In the genomic region with DNA sequence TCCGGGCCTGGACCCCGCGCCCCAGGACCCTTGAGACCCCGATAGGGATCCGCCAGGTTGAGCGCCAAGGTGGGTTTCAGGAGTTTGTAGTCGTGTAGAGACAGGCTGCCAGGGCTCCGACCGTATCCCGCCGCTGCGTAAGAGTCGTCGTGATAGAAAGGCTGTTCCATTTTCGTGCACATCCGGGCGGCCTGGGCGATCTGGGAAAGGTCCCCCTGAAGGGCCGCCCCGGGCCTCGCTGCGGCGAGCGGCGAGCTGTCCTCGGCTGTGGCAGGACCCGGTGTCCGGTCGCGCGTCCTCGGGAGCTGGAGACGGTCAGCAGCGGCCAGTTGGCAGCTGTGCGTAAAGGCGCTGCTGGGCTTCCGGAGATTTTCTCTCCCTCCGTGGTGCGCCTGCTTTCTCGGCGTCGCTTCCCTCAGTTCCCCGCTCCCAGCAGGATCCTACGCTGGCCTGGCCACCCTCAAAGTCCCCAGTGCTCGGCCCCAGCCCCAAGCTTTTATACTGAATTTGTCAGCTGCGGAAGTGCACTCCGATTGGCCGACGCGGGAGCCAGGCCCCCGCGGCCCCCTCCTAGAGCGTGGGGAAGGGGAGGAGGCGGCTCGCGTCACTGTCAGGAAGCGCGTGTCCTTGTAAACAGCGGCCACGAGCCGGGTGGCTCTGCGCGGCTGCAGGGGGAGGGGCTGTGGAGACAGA, we compare ENCODE assay signal across 8 mouse cellular contexts. TPM values are rescaled to one million over a fixed set of nuclear protein-coding genes. Genes with fewer than 3 reads are reported as not detected.
DNase-seq lines count a peak whose midpoint lies in the region; ATAC-seq lines count a peak whose summit lies in the region.

TSS of gene Junb (minus strand) at position 471 of the 693 bp plus-strand sequence.

- H3K9ac ChIP-seq in heart, embryonic 14.5 days (ENCODE audit: low read length) = peak within 1 kb of the TSS; percentile 83
- peak within 1 kb of the TSS; percentile 86 for H3K9ac ChIP-seq in liver, embryonic 12.5 days

- H3K9me3 ChIP-seq in forebrain, embryonic 10.5 days = no peaks in the 10 kb centered on the region
- no peaks in the 10 kb centered on the region for H3K9me3 ChIP-seq in heart, embryonic 14.5 days (ENCODE audit: control insufficient read depth, low read length)
- no peaks in the 10 kb centered on the region for H3K9me3 ChIP-seq in liver, embryonic 12.5 days (replicated peaks)

- WGBS in forebrain, embryonic 10.5 days = under 1% methylated on average over 63 of the region's 63 CpGs
- under 1% methylated on average over 63 of the region's 63 CpGs for WGBS in heart, embryonic 14.5 days
- under 1% methylated on average over 63 of the region's 63 CpGs for WGBS in liver, embryonic 12.5 days (ENCODE audit: insufficient replicate concordance)

- peak; percentile 95 to 97 for DNase-seq in B cell, adult 2 months
- peak; percentile 98 for DNase-seq in brain, adult 2 months (ENCODE audit: low read depth, low spot score)
- peak; percentile 79 for DNase-seq in forebrain, embryonic 10.5 days (ENCODE audit: extremely low spot score, low spot score)
- DNase-seq in kidney, postnatal 14 days = peak; percentile 97
- peak; percentile 98 for DNase-seq in naive thymus-derived CD4-positive, alpha-beta T cell, adult 2 months (ENCODE audit: low read depth)
- peak; percentile 99 for DNase-seq in splenic B cell, adult 2 months (ENCODE audit: low read depth, low spot score)

- peaks cover 64% of the 10 kb centered on the region for H3K27me3 ChIP-seq in forebrain, embryonic 10.5 days (ENCODE audit: poor library complexity, severe bottlenecking)
- H3K27me3 ChIP-seq in heart, embryonic 14.5 days (ENCODE audit: control insufficient read depth, insufficient read depth, low read length) = no peaks in the 10 kb centered on the region
- H3K27me3 ChIP-seq in liver, embryonic 12.5 days (replicated peaks) = no peaks in the 10 kb centered on the region
- no peaks in the 10 kb centered on the region for H3K27me3 ChIP-seq in splenic B cell, adult 2 months (ENCODE audit: control insufficient read depth, insufficient read depth, low read length, poor library complexity, severe bottlenecking)

- H3K4me1 ChIP-seq in forebrain, embryonic 10.5 days = peaks cover 71% of the 10 kb centered on the region
- H3K4me1 ChIP-seq in heart, embryonic 14.5 days (ENCODE audit: control insufficient read depth in 2 of 2, insufficient read depth in 2 of 2, low read length in 2 of 2) = peaks cover 33 to 56% of the 10 kb centered on the region in 2 experiments
- H3K4me1 ChIP-seq in liver, embryonic 12.5 days = peaks cover 96% of the 10 kb centered on the region

- H3K27ac ChIP-seq in forebrain, embryonic 10.5 days = peak within 1 kb of the TSS; percentile 79
- peak within 1 kb of the TSS; percentile 65 to 89 for H3K27ac ChIP-seq in heart, embryonic 14.5 days (replicated peaks in 1 of 2; ENCODE audit: control insufficient read depth in 1 of 2, insufficient read depth in 1 of 2, low read depth in 2 of 2, low read length in 2 of 2)
- H3K27ac ChIP-seq in liver, embryonic 12.5 days = peak within 1 kb of the TSS; percentile 97

- peak; percentile 59 for ATAC-seq in heart, embryonic 14.5 days (ENCODE audit: insufficient number of reproducible peaks, insufficient read depth, low FRiP score, low read depth)
- ATAC-seq in liver, embryonic 12.5 days = peak; percentile 40

- H3K4me2 ChIP-seq in heart, embryonic 14.5 days (ENCODE audit: low read length) = peak within 1 kb of the TSS; percentile 96
- H3K4me2 ChIP-seq in liver, embryonic 12.5 days = peak within 1 kb of the TSS; percentile 94

- H3K36me3 ChIP-seq in forebrain, embryonic 10.5 days (replicated peaks) = peaks cover 19% of the 10 kb centered on the region
- peaks cover 18% of the 10 kb centered on the region for H3K36me3 ChIP-seq in heart, embryonic 14.5 days (ENCODE audit: control insufficient read depth, insufficient read depth, low read length)
- peaks cover 22% of the 10 kb centered on the region for H3K36me3 ChIP-seq in liver, embryonic 12.5 days
- H3K36me3 ChIP-seq in splenic B cell, adult 2 months (ENCODE audit: control insufficient read depth, insufficient read depth, low read length, poor library complexity, severe bottlenecking) = no peaks in the 10 kb centered on the region

- peak within 1 kb of the TSS; percentile 68 for H3K4me3 ChIP-seq in forebrain, embryonic 10.5 days
- peak within 1 kb of the TSS; percentile 62 to 66 for H3K4me3 ChIP-seq in heart, embryonic 14.5 days (ENCODE audit: control insufficient read depth in 1 of 2, insufficient read depth in 1 of 2, low read depth in 1 of 2, low read length in 2 of 2)
- peak within 1 kb of the TSS; percentile 81 for H3K4me3 ChIP-seq in liver, embryonic 12.5 days

RNA-seq across cellular contexts. Expression of gene Junb, which starts in this region (rescaled TPM):
- polyA plus RNA-seq in forebrain, embryonic 10.5 days (2016; fragmentation: Nextera tagmentation; extraction: Ambion mirVana) = 3.8 and 4.0 TPM in 2 replicates
- 10.1 and 10.9 TPM in 2 replicates for polyA plus RNA-seq in heart, embryonic 14.5 days (2014; fragmentation: Nextera tagmentation; extraction: Ambion mirVana)
- 18.0 and 18.3 TPM in 2 replicates for polyA plus RNA-seq in liver, embryonic 12.5 days (2016; fragmentation: Nextera tagmentation; extraction: Ambion mirVana)

Comparison
In these comparisons a context has a peak if more than half of its experiments do, and no peak if none do; other contexts are left out.
1. Peak in every context shown above with its lines: DNase-seq, ATAC-seq, H3K4me3 ChIP-seq and H3K27ac ChIP-seq.